Mouse (Mus musculus) midbrain, embryonic 16.5 days (tissue): ENCODE measurements around the gene Olfr1032. TPM values are rescaled to one million over a fixed set of nuclear protein-coding genes. Genes with fewer than 3 reads are reported as not detected.

ENCODE experiments used
- polyA plus RNA-seq: library from polyadenylated mRNA; unstranded; fragments of >200 nt; fragmentation: Nextera tagmentation; extraction: Ambion mirVana; gene quantifications from 2 replicates; pipeline ENCODE4 v1.2.1, GENCODE M21; 2015

Gene Olfr1032
- polyA plus RNA-seq, 1 experiment from 2014 or later, result not detected

Other genes with a start within 250 kb of the Olfr1032 start
- gene Olfr1012, start 242.8 kb upstream of the Olfr1032 start, polyA plus RNA-seq, result not detected in 2 replicates
- gene Olfr1013, start 238.4 kb upstream of the Olfr1032 start, polyA plus RNA-seq, result not detected in 2 replicates
- gene Olfr1014, start 232.8 kb upstream of the Olfr1032 start, polyA plus RNA-seq, result not detected in 2 replicates
- gene Olfr1015, start 223.5 kb upstream of the Olfr1032 start, polyA plus RNA-seq, result not detected in 2 replicates
- gene Olfr1016, start 203.0 kb upstream of the Olfr1032 start, polyA plus RNA-seq, result not detected in 2 replicates
- gene Olfr1018, start 187.1 kb upstream of the Olfr1032 start, polyA plus RNA-seq, result not detected in 2 replicates
- not detected in 2 replicates for gene Olfr1019, start 160.1 kb upstream of the Olfr1032 start, polyA plus RNA-seq
- not detected in 2 replicates for gene Olfr1020, start 158.5 kb upstream of the Olfr1032 start, polyA plus RNA-seq
- not detected in 2 replicates for gene Olfr1022, start 136.9 kb upstream of the Olfr1032 start, polyA plus RNA-seq
- not detected in 2 replicates for gene Olfr1023, start 119.9 kb upstream of the Olfr1032 start, polyA plus RNA-seq
- gene Olfr1024, start 100.5 kb upstream of the Olfr1032 start, polyA plus RNA-seq, result not detected in 2 replicates
- not detected in 2 replicates for gene Olfr1025-ps1, start 90.3 kb upstream of the Olfr1032 start, polyA plus RNA-seq
- not detected in 2 replicates for gene Olfr1026, start 84.0 kb upstream of the Olfr1032 start, polyA plus RNA-seq
- not detected in 2 replicates for gene Olfr1028, start 55.1 kb upstream of the Olfr1032 start, polyA plus RNA-seq
- gene Olfr1029, start 31.6 kb upstream of the Olfr1032 start, polyA plus RNA-seq, result not detected in 2 replicates
- not detected in 2 replicates for gene Olfr1030, start 26.3 kb upstream of the Olfr1032 start, polyA plus RNA-seq
- gene Olfr1031, start 15.2 kb upstream of the Olfr1032 start, polyA plus RNA-seq, result not detected in 2 replicates
- 0.79 TPM in 1 of 2 replicates, not detected in the other for gene Olfr1033, start 15.1 kb downstream of the Olfr1032 start, polyA plus RNA-seq
- gene Olfr1034, start 40.3 kb downstream of the Olfr1032 start, polyA plus RNA-seq, result not detected in 2 replicates
- not detected in 2 replicates for gene Olfr1036, start 68.5 kb downstream of the Olfr1032 start, polyA plus RNA-seq
- not detected in 2 replicates for gene Olfr1037, start 81.8 kb downstream of the Olfr1032 start, polyA plus RNA-seq
- not detected in 2 replicates for gene Olfr1039, start 130.4 kb downstream of the Olfr1032 start, polyA plus RNA-seq
- gene Olfr1040, start 141.2 kb downstream of the Olfr1032 start, polyA plus RNA-seq, result not detected in 2 replicates
- not detected in 2 replicates for gene Olfr1042, start 156.3 kb downstream of the Olfr1032 start, polyA plus RNA-seq
- not detected in 2 replicates for gene Olfr1043, start 162.0 kb downstream of the Olfr1032 start, polyA plus RNA-seq
- not detected in 2 replicates for gene Olfr1044, start 172.3 kb downstream of the Olfr1032 start, polyA plus RNA-seq
- not detected in 2 replicates for gene Olfr52, start 180.1 kb downstream of the Olfr1032 start, polyA plus RNA-seq
- gene Olfr1045, start 197.5 kb downstream of the Olfr1032 start, polyA plus RNA-seq, result not detected in 2 replicates
- not detected in 2 replicates for gene Olfr1046, start 213.8 kb downstream of the Olfr1032 start, polyA plus RNA-seq
- gene Olfr1047, start 225.9 kb downstream of the Olfr1032 start, polyA plus RNA-seq, result not detected in 2 replicates
- gene Olfr1048, start 234.7 kb downstream of the Olfr1032 start, polyA plus RNA-seq, result not detected in 2 replicates